Mouse (Mus musculus): ENCODE measurements around the gene Aknad1.

GRCm38 (mm10) chr3:108755542-108755941, 16.1 kb downstream of the Aknad1 start:
- TF ChIP-seq POLR2A (IDR thresholded peaks at IDR 0.05; ENCODE audit: low read depth, low read length): no peak
- TF ChIP-seq CTCF (IDR thresholded peaks at IDR 0.05; ENCODE audit: extremely low read depth, insufficient read length, insufficient replicate concordance, low read depth, low read length): no peak
